Mouse (Mus musculus) stomach, adult 2 months (tissue): ENCODE data around the gene Ceacam5. TPM values are rescaled to one million over a fixed set of nuclear protein-coding genes. Genes with fewer than 3 reads are reported as not detected.

ENCODE experiments used
- polyA plus RNA-seq: library from polyadenylated mRNA; depleted of rRNA; stranded (reverse); fragments of >200 nt; gene quantifications from 2 replicates; pipeline ENCODE4 v1.2.3, GENCODE M21; 2012; rRNA removed

Ceacam5 gene
- polyA plus RNA-seq = not detected in 2 replicates

GRCm38 (mm10) chr7:17712938-17713337 lies at the start of gene Ceacam5:
TSS of gene Ceacam5 (plus strand) at chr7:17713238.

Other genes with a start within 250 kb of the Ceacam5 start
- gene Ceacam14, start 99.4 kb downstream of the Ceacam5 start, polyA plus RNA-seq = not detected in 2 replicates
- gene Gm5155, start 158.5 kb downstream of the Ceacam5 start, polyA plus RNA-seq = not detected in 2 replicates